Mouse (Mus musculus) liver, embryonic 14 days (tissue): ENCODE measurements around the gene Rnf138rt1. TPM values are rescaled to one million over a fixed set of nuclear protein-coding genes. Genes with fewer than 3 reads are reported as not detected.

Source experiments
- polyA plus RNA-seq: library from polyadenylated mRNA; depleted of rRNA; stranded (reverse); fragments of >200 nt; gene quantifications from 2 replicates; pipeline ENCODE4 v1.2.3, GENCODE M21; 2012; rRNA removed

The Rnf138rt1 gene
- 0.09 and 0.10 TPM in 2 replicates for polyA plus RNA-seq

GRCm38 (mm10) chrX:163760617-163761434, at the start of gene Rnf138rt1:
TSS of gene Rnf138rt1 (minus strand) at chrX:163761329.

Other genes starting within 250 kb of the Rnf138rt1 start
- gene Grpr, start 211.7 kb downstream of the Rnf138rt1 start, polyA plus RNA-seq: not detected in 2 replicates
- gene Ap1s2, start 147.7 kb upstream of the Rnf138rt1 start, polyA plus RNA-seq: 1.9 and 2.6 TPM in 2 replicates
- gene Zrsr2, start 197.3 kb upstream of the Rnf138rt1 start, polyA plus RNA-seq: 9.8 and 11.5 TPM in 2 replicates